Mouse (Mus musculus) embryonic facial prominence, embryonic 11.5 days (tissue): ENCODE measurements around the gene Syndig1l. TPM values are rescaled to one million over a fixed set of nuclear protein-coding genes. Genes with fewer than 3 reads are reported as not detected.

Experiments used
- ATAC-seq: fragments of 200-750 bp; cut with Nextera tagmentation; replicated peaks from 2 replicates; pipeline ENCODE4 v1.8.0; 2017; ENCODE audit warnings: low read depth; ENCODE audit not compliant: insufficient number of reproducible peaks, low FRiP score, low TSS enrichment
- DNase-seq: peaks from one replicate; pipeline ENCODE4 v3.0.0-alpha.2; 2015; ENCODE audit warnings: low spot score
- H3K27ac ChIP-seq: fragments of 300-500 bp; sonication (generic); replicated peaks from 2 replicates; pipeline ENCODE4 v1.5.1; 2014; ENCODE audit warnings: mild to moderate bottlenecking, low read depth, low read length, control low read depth
- H3K27me3 ChIP-seq: fragments of 300-500 bp; sonication (generic); 2 replicates; pipeline ENCODE4 v1.6.1; 2014; ENCODE audit warnings: mild to moderate bottlenecking, low read length, moderate library complexity, mixed read lengths; ENCODE audit not compliant: control insufficient read depth, insufficient read depth
- H3K36me3 ChIP-seq: fragments of 300-500 bp; sonication (generic); replicated peaks from 2 replicates; pipeline ENCODE4 v1.6.1; 2014; ENCODE audit warnings: low read depth, mild to moderate bottlenecking, low read length, moderate library complexity, mixed read lengths; ENCODE audit not compliant: control insufficient read depth, insufficient read depth
- H3K4me1 ChIP-seq: fragments of 300-500 bp; sonication (generic); 2 replicates; pipeline ENCODE4 v1.6.1; 2014; ENCODE audit warnings: low read length, mixed read lengths; ENCODE audit not compliant: control insufficient read depth, insufficient read depth
- H3K4me2 ChIP-seq: fragments of 300-500 bp; sonication (generic); 2 replicates; pipeline ENCODE4 v1.6.1; 2014; ENCODE audit warnings: low read depth, mild to moderate bottlenecking, control low read depth, low read length, moderate library complexity
- H3K4me3 ChIP-seq: fragments of 300-500 bp; sonication (generic); 2 replicates; pipeline ENCODE4 v1.5.1; 2014; ENCODE audit warnings: low read depth, low read length, control low read depth
- H3K9ac ChIP-seq: fragments of 300-500 bp; sonication (generic); replicated peaks from 2 replicates; pipeline ENCODE4 v1.6.1; 2014; ENCODE audit warnings: mild to moderate bottlenecking, control low read depth, low read length
- H3K9me3 ChIP-seq: fragments of 300-500 bp; sonication (generic); replicated peaks from 2 replicates; pipeline ENCODE4 v1.6.1; 2016; ENCODE audit warnings: mild to moderate bottlenecking, low read length, inconsistent platforms, mixed read lengths; ENCODE audit not compliant: control insufficient read depth
- WGBS: fragments of 180-500 bp; shearing (Covaris S2); extraction: QIAGEN DNeasy Blood & Tissue Kit; methylation state at CpG from one replicate; pipeline ENCODE4 v1.1.7; 2014; 5-methylcytosine and 5-hydroxymethylcytosine counted together
- polyA plus RNA-seq: library from polyadenylated mRNA; unstranded; fragments of >200 nt; fragmentation: Nextera tagmentation; extraction: Ambion mirVana; gene quantifications from 2 replicates; pipeline ENCODE4 v1.2.1, GENCODE M21; 2014

The Syndig1l gene
- polyA plus RNA-seq, 1 experiment from 2014 or later: not detected

DNA sequence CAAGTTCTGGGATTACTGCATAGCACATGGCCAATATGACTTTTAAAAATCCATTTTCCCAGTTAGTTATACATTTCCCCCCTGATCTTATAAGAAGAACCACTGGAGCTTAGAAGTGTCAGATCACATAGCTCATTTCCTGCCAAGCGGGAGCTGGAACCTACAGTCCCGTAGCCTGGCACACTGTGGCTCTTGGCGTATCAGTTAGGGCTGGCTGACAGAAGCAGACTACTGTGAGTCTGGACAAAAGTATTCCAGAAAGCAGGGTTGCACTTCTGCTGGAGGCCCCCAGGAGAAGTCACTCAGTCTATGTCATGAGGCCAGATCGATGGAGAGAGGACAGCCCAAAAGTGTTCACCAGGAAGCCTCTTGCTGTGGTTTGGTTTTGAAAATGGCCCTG, 27.8 kb upstream of the Syndig1l start:
- H3K4me2 ChIP-seq: no peak overlapping the region

DNA sequence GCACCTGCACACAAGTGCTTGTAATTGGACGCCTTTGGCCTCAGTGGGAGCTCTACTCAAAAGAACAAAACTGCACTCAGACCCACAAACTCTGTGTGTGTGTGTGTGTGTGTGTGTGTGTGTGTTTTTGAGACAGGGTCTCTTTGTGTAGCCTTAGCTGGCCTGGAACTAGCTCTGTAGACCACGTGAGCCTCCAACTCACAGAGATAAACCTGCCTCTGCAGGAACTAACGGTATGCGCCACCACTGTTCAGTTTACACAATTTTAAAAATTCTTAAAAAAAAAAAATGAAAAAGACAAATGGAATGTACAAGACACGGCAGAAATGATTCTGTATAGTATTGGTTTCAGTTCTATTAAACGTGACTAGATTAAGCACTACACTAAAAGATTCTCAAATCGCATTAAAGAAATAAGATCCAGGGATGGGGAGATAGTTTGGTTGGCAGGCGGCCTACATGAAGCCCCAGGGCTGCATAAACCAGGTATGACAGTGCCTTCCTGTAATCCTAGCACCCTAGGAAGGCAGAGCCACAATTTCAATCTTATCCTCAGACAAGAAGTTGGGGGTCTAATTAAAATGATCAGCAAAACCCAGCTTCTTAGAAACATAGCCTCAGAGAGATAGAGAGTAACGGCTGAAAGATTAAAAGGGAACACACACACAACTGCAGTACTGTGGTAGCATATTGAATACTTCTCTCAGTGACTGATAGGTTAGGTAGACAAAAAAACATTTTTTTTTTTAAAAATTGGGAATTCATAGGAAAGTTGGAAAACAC, 20.0 kb upstream of the Syndig1l start:
- Histone ChIP-seq H3K27ac (no peak overlapping the region), H3K4me2 (no peak overlapping the region), H3K9ac (no peak overlapping the region), H3K4me1 (no peaks in the 10 kb centered on the region), H3K9me3 (no peaks in the 10 kb centered on the region), H3K4me3 (no peak overlapping the region), H3K36me3 (no peaks in the 10 kb centered on the region), H3K27me3 (no peaks in the 10 kb centered on the region)
- ATAC-seq (no peak), DNase-seq (no peak)
- 83% methylated on average over 9 of the region's 9 CpGs for WGBS

More for the DNA sequence above, 27.8 kb upstream of the Syndig1l start:
- Histone ChIP-seq H3K36me3 (no peaks in the 10 kb centered on the region), H3K9me3 (no peaks in the 10 kb centered on the region), H3K4me1 (no peaks in the 10 kb centered on the region), H3K9ac (no peak overlapping the region), H3K27me3 (no peaks in the 10 kb centered on the region), H3K4me3 (no peak overlapping the region), H3K27ac (no peak overlapping the region)
- DNase-seq: no peak
- no peak for ATAC-seq
- WGBS: 90% methylated on average over 4 of the region's 4 CpGs

DNA sequence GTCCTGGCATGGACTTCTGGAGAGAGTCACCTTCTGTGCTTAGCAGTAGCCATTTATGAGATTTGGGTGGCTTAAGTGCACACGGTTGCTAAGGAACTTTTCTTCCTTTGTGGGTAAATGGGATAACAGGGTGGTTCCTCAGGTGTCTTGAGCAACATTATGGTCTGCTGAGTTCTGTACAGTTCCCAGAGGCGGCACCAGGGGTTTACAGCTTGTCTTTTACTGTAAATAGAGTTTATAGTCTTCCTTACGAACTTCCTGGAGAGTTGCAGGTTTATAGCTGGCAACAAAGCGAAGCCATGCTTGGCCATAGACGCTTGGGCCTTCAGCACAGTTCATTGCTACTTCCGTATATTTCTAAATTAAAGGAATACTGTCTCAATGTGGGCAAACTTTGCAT, 15.9 kb upstream of the Syndig1l start:
- no peak for DNase-seq
- Histone ChIP-seq H3K4me3 (no peak overlapping the region), H3K27ac (no peak overlapping the region), H3K9me3 (no peaks in the 10 kb centered on the region), H3K9ac (no peak overlapping the region), H3K4me2 (no peak overlapping the region), H3K36me3 (no peaks in the 10 kb centered on the region; the same call in 1 of the 2 replicates), H3K4me1 (no peaks in the 10 kb centered on the region), H3K27me3 (no peaks in the 10 kb centered on the region)
- no peak for ATAC-seq
- 86% methylated on average over 6 of the region's 6 CpGs for WGBS

DNA sequence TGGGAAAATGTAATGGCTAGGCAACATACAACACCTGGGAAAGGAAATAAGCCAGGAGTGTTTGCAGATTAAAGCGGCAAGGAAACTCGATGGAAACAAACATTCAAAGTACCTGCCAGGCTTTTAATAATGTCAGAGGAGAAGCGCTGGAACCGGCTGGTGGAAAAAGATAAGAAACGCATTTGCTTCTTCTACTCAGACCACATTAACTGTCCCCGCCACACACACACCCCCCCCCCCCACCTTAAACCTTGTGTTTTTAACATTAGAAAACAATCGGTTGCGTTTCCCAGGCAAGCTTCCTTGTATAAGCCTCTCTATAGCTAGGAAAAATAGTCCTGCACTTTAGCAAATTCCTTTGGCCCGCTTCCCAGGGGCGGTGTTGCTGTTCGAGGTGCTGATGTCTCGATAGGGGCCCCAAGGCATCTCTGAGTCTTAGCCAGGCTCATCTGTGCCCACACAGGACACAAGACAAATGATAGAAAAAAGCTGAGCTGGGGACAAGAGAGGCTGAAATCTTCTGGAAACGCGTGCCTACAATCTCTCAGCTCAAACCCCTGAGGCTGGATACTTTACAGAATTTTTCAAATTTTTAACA, 11.3 kb upstream of the Syndig1l start:
- no peaks in the 10 kb centered on the region for H3K27me3 ChIP-seq
- no peak overlapping the region for H3K4me2 ChIP-seq
- no peak overlapping the region for H3K27ac ChIP-seq
- H3K36me3 ChIP-seq: no peaks in the 10 kb centered on the region; the same call in 1 of the 2 replicates
- ATAC-seq (no peak), DNase-seq (peak; percentile 46)
- no peaks in the 10 kb centered on the region for H3K9me3 ChIP-seq
- H3K9ac ChIP-seq: no peak overlapping the region
- no peaks in the 10 kb centered on the region for H3K4me1 ChIP-seq
- WGBS: 26% methylated on average over 14 of the region's 14 CpGs
- no peak overlapping the region for H3K4me3 ChIP-seq

DNA sequence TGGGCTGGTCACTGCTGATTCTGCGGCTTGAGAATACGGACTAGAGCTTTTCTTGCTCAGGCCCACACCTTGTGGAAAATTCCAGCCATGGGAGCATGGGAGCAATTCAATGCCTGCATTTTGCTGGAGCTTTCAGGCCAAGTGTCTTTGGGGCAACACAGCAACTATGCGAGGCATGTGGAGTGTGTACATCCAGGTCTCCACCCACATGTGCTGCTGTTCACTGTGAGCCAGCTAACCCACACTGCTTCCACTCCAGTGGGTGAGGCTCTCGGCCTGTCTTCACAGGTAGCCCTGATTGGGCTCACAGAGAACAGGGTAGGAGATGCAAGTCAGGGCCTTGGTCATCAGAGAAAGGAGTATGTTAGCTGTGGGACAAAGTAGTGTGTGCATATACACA, 9.2 kb upstream of the Syndig1l start:
- Histone ChIP-seq H3K27me3 (no peaks in the 10 kb centered on the region), H3K36me3 (no peaks in the 10 kb centered on the region), H3K9me3 (no peaks in the 10 kb centered on the region), H3K4me3 (no peak overlapping the region), H3K27ac (no peak overlapping the region), H3K9ac (no peak overlapping the region), H3K4me2 (no peak overlapping the region), H3K4me1 (no peaks in the 10 kb centered on the region)
- WGBS: 74% methylated on average over 4 of the region's 4 CpGs
- no peak for DNase-seq
- no peak for ATAC-seq

DNA sequence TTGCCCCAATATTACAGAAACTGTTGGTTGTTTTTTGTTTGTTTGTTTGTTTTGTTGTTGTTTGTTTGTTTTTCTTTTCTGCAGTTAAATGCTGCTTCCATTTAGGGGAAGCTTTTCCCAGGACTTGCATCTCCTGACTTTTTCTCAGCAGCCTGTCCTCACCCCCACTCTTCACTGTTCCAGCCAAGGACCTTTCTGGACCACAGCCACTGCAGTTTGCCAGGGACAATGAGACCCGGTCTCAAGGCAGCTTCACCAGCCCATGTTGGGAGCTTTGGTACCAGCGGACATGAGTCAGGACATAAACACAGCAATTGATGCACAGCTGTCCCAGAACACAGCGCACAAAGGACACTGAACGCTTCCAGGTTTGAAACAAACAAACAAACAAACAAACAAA, 8.3 kb upstream of the Syndig1l start:
- Histone ChIP-seq H3K4me2 (no peak overlapping the region), H3K36me3 (no peaks in the 10 kb centered on the region), H3K4me1 (no peaks in the 10 kb centered on the region), H3K9me3 (no peaks in the 10 kb centered on the region), H3K4me3 (no peak overlapping the region), H3K9ac (no peak overlapping the region), H3K27me3 (no peaks in the 10 kb centered on the region), H3K27ac (no peak overlapping the region)
- DNase-seq (no peak), ATAC-seq (no peak)
- 72% methylated on average over 4 of the region's 4 CpGs for WGBS

DNA sequence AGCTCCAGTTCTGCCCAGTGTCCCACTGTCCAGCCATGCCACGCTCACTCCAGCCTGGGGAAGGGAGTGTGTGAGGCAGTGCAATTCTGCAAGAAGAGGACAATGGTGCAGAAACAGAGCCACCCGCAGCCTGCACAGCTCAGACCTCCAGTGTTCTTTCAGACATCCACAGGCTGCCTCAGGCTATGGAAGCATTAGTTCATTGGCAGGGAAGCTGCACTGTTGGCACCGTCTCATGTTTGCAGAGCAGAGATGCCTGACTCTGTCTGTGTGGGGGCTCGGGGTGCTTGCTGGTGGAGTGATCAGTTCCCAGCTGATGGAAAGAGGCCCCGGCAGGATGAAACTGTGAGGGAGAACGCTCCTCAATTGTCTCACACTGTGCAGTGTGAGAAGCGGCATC, 4.0 kb upstream of the Syndig1l start:
- ATAC-seq (no peak), DNase-seq (no peak)
- Histone ChIP-seq H3K4me3 (no peak overlapping the region), H3K27me3 (peaks cover 5% of the 10 kb centered on the region), H3K36me3 (no peaks in the 10 kb centered on the region), H3K4me2 (no peak overlapping the region), H3K9ac (no peak overlapping the region), H3K4me1 (no peaks in the 10 kb centered on the region), H3K9me3 (no peaks in the 10 kb centered on the region), H3K27ac (no peak overlapping the region)
- 54% methylated on average over 7 of the region's 7 CpGs for WGBS

DNA sequence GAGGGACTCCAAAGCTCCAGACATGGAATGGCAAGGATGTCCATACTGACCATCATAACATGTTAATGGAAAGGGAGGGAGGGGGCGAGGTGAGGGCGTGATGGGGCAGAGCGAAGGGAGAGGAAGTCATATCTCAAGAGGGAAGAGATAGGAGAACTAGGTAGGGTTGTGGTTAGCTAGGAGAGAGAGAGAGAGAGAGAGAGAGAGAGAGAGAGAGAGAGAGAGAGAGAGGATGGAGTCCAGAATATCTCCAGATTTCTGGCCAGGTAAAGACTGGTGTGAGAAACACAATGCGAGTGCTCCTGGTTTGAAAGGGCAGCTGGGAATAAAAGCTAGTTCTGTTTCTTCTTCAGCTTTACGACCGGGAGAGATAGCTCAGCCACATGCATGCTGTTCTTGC, 6.5 kb downstream of the Syndig1l start:
- no peak overlapping the region for H3K4me3 ChIP-seq
- 89% methylated on average over 6 of the region's 6 CpGs for WGBS
- no peaks in the 10 kb centered on the region for H3K9me3 ChIP-seq
- no peaks in the 10 kb centered on the region for H3K27me3 ChIP-seq
- H3K27ac ChIP-seq: no peak overlapping the region
- H3K4me2 ChIP-seq: no peak overlapping the region
- H3K36me3 ChIP-seq: no peaks in the 10 kb centered on the region
- H3K4me1 ChIP-seq: no peaks in the 10 kb centered on the region
- ATAC-seq: no peak
- DNase-seq: no peak
- H3K9ac ChIP-seq: no peak overlapping the region
